Mouse (Mus musculus): Measurements from ENCODE around the gene Arhgap25. TPM values are rescaled to one million over a fixed set of nuclear protein-coding genes. Genes with fewer than 3 reads are reported as not detected.

The Arhgap25 gene
- polyA plus RNA-seq, 1 experiment from 2014 or later = 2.1 TPM

DNA sequence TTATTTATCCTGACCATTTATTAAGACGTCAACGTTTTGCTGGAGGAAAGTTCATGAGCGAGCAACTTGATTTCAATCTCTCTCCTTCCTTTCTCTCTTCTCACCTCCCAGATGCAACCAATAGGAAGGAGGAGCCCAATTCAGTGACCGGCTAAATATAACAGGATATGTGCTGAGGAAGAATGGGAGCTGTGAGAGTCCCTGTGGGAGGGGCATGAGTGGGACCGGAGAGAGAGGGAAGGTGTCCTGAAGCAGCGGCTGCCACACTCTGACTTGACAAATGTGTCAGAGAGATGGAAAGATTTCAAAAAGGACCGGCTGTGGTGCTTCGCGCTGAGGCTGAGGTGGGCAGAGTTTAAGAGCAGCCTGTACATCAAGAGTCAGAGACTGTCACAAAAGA, 2.6 kb upstream of the Arhgap25 start:
- H3K4me1 ChIP-seq (replicated peaks) = peaks cover 5% of the 10 kb centered on the region; the same call in 1 of the 2 replicates
- no peaks in the 10 kb centered on the region for H3K9me3 ChIP-seq (replicated peaks)
- H3K27ac ChIP-seq (ENCODE audit: poor library complexity, severe bottlenecking) = no peak overlapping the region
- H3K27me3 ChIP-seq (replicated peaks) = 0 out of 2 replicates have a peak, but pooled peaks cover 4% of the 10 kb centered on the region
- ATAC-seq (ENCODE audit: insufficient number of reproducible peaks, low FRiP score) = no peak
- H3K4me3 ChIP-seq = no peak overlapping the region
- no peak overlapping the region for H3K9ac ChIP-seq
- no peaks in the 10 kb centered on the region for H3K36me3 ChIP-seq
- WGBS = 49% methylated on average over 9 of the region's 9 CpGs
- H3K4me2 ChIP-seq = no peak overlapping the region

DNA sequence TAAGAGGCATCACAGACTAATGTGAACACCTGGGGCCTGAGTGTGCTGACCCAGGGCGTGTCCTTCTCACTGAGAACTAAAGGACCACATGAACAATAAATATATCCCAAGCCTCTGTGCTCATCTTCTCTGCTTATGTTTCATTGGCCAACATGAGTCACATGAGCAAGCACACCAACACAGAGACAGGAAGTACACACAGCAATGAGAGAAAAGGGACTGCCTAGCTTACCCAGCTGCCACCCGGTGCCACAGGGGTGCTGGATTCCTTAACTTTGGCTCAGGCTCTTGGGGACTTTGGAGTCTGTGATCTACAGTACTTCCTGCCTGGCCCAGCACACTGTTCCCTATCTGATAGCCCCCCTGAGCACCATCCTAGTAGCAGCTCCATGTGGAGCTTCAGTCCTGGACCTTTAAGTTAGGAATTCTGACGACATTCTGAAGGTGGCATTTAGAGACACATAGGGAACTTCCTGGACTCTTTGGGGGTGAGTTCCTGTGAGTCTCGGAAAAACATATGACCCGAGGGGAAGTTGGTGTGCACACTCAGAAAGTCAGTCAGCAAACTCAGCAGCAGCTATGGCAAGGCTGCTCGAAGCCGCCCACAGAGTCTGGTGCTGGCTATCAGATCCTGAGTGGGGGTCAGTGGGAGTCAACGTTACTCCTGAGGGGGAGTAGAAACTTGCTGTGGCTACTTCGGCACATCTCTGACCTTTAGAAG, 2.0 kb upstream of the Arhgap25 start:
- H3K9ac ChIP-seq = no peak overlapping the region
- no peak overlapping the region for H3K4me2 ChIP-seq
- 60% methylated on average over 9 of the region's 9 CpGs for WGBS
- ATAC-seq (ENCODE audit: insufficient number of reproducible peaks, low FRiP score) = no peak
- 0 out of 2 replicates have a peak, but pooled peaks cover 4% of the 10 kb centered on the region for H3K27me3 ChIP-seq (replicated peaks)
- H3K27ac ChIP-seq (ENCODE audit: poor library complexity, severe bottlenecking) = no peak overlapping the region
- no peaks in the 10 kb centered on the region for H3K9me3 ChIP-seq (replicated peaks)
- no peaks in the 10 kb centered on the region for H3K36me3 ChIP-seq
- peaks cover 5% of the 10 kb centered on the region; the same call in 1 of the 2 replicates for H3K4me1 ChIP-seq (replicated peaks)
- H3K4me3 ChIP-seq = no peak overlapping the region

DNA sequence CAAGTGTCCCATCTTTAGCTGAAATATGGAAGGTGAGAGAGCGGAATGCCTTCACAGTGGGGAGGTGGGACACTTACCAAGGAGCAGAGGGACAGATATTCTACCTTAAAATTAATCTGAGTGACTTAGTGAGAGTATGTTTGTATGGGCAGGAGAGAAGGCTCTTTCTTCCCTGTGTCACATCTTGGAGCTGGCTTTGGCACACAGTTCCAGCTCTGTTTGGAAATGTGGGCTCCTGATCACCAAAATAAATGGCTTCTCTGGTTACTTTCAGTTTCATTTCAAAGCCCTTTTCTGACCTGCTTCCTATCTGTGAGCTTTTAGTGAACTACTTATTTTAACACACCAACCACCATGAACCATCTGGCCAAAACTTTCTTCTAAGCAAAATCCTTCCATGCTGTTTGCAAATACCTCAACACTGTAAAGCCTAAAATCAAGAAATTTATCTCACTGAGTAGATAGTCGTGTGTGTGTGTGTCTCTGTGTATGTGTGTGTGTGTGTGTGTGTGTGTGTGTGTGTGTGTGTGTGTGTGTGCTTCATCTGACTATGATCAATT, 1.5 kb downstream of the Arhgap25 start:
- ATAC-seq (ENCODE audit: insufficient number of reproducible peaks, low FRiP score) = no peak
- Histone ChIP-seq H3K4me2 (no peak overlapping the region), H3K9me3 (replicated peaks) (no peaks in the 10 kb centered on the region), H3K27me3 (replicated peaks) (0 out of 2 replicates have a peak, but pooled peaks cover 3% of the 10 kb centered on the region), H3K27ac (ENCODE audit: poor library complexity, severe bottlenecking) (no peak overlapping the region), H3K9ac (no peak overlapping the region), H3K4me1 (replicated peaks) (peaks cover 14% of the 10 kb centered on the region), H3K36me3 (no peaks in the 10 kb centered on the region), H3K4me3 (no peak overlapping the region)
- WGBS = 75% methylated on average over 2 of the region's 2 CpGs

DNA sequence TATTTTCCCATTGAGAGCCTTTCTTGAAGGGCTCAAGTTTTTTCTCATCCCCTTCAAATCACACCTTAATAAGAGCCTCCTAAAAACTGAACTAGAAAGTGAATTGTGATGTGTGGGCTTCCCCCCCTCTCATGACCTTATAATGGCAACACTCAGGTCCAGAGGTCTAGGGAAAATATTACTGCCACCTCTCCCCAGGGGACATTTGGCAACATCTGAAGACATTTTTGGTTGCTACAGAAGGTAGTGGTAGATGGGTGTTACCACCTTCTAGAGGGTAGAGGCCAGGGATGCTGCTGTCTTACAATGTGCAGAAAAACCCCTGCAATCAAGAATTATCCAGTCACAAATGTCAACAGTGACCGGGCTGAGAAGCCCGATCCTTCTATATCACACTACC, 2.7 kb downstream of the Arhgap25 start:
- H3K27ac ChIP-seq (ENCODE audit: poor library complexity, severe bottlenecking) = no peak overlapping the region
- no peak overlapping the region for H3K4me2 ChIP-seq
- ATAC-seq (ENCODE audit: insufficient number of reproducible peaks, low FRiP score) = no peak
- 0 out of 2 replicates have a peak, but pooled peaks cover 3% of the 10 kb centered on the region for H3K27me3 ChIP-seq (replicated peaks)
- H3K9me3 ChIP-seq (replicated peaks) = no peaks in the 10 kb centered on the region
- H3K36me3 ChIP-seq = no peaks in the 10 kb centered on the region
- WGBS = 61% methylated on average over 2 of the region's 2 CpGs
- no peak overlapping the region for H3K9ac ChIP-seq
- peaks cover 14% of the 10 kb centered on the region for H3K4me1 ChIP-seq (replicated peaks)
- H3K4me3 ChIP-seq = no peak overlapping the region

DNA sequence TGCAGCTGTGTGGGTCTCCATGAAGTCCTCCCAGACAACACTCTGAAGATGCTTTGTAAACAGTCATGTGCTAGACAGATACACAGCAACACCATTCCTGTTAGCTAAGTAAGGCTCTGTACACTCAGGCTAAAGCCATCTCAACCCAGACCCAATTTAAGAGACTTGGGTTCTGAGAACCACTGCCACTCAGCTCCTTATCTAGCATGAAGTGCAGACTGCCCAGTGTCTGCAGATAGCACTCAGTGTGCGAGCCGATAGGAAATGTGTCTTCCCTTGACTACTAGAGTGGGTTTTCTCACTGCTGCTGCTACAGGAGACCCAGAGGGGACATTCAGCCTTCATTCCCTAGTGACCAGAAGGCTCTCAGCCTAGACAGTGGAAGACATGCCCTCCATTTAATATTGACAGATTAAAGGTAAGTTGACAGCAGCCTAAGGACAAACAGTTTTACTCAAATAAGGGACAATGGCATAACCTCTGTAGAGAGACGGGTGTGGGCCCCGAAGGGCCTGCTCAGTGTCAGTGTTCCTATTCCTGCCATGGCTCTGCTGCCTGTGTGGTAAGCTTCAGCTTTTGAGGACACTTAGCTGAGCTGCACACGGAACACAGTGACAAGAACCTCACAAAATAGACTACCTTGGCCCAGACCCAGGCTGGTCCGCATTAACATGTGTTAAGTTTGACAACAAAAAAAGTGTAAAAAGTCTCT, 5.1 kb downstream of the Arhgap25 start:
- ATAC-seq (ENCODE audit: insufficient number of reproducible peaks, low FRiP score) = peak; percentile 33; the same call in 1 of the 2 replicates
- Histone ChIP-seq H3K9me3 (replicated peaks) (no peaks in the 10 kb centered on the region), H3K4me3 (no peak overlapping the region), H3K4me2 (no peak overlapping the region), H3K27ac (ENCODE audit: poor library complexity, severe bottlenecking) (no peak overlapping the region), H3K36me3 (no peaks in the 10 kb centered on the region), H3K9ac (no peak overlapping the region), H3K4me1 (replicated peaks) (peaks cover 16% of the 10 kb centered on the region), H3K27me3 (replicated peaks) (peaks cover 6% of the 10 kb centered on the region; the same call in 1 of the 2 replicates)
- 44% methylated on average over 6 of the region's 6 CpGs for WGBS

DNA sequence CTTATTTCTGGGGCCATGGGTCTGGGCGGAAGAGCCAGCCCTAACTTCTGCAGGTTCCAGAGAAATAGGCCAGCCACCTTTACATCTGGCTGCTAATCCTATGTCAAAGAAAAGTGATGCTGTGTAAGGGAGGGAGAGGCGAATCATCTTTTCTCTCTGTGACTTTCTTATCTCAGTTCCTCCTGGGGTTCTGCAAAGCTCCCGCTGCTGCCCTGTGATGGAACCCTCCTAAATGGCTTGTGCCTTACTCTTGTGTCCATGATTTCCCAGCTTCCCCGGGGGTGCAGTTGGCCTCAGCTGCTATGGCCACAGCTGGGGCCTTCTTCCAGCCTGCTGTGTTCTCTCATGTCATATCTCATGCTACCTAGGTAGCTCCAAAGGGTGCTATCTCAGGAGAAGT, 5.7 kb downstream of the Arhgap25 start:
- Histone ChIP-seq H3K4me2 (no peak overlapping the region), H3K4me3 (no peak overlapping the region), H3K36me3 (no peaks in the 10 kb centered on the region), H3K4me1 (replicated peaks) (peaks cover 16% of the 10 kb centered on the region), H3K9ac (no peak overlapping the region), H3K27ac (ENCODE audit: poor library complexity, severe bottlenecking) (no peak overlapping the region), H3K27me3 (replicated peaks) (peaks cover 11% of the 10 kb centered on the region; the same call in 1 of the 2 replicates), H3K9me3 (replicated peaks) (no peaks in the 10 kb centered on the region)
- ATAC-seq (ENCODE audit: insufficient number of reproducible peaks, low FRiP score) = no peak
- WGBS = 57% methylated on average over 4 of the region's 4 CpGs

DNA sequence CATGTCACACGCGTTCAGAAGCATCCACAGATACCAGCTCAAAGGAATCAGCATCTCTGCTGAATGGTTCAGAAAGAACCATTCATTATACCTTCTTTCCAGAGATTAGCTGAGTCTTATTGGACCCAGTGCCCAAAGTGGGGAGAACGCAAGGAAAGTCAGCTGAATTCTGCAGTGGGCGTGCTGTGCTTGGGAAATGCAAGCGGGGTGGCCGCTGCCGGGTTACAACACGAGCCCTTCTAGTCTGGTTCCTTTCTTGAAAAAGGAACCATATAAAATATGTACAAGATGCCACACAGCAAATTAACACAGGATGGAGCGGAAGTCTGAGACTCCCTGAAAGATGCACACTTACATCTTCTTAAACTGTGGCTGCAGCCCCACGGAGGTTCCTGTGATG, 7.9 kb downstream of the Arhgap25 start:
- peaks cover 22% of the 10 kb centered on the region for H3K27me3 ChIP-seq (replicated peaks)
- ATAC-seq (ENCODE audit: insufficient number of reproducible peaks, low FRiP score) = no peak
- H3K4me3 ChIP-seq = no peak overlapping the region
- no peaks in the 10 kb centered on the region for H3K36me3 ChIP-seq
- H3K9me3 ChIP-seq (replicated peaks) = no peaks in the 10 kb centered on the region
- no peak overlapping the region for H3K9ac ChIP-seq
- H3K4me1 ChIP-seq (replicated peaks) = peaks cover 16% of the 10 kb centered on the region
- H3K27ac ChIP-seq (ENCODE audit: poor library complexity, severe bottlenecking) = no peak overlapping the region
- H3K4me2 ChIP-seq = no peak overlapping the region
- 87% methylated on average over 10 of the region's 10 CpGs for WGBS

DNA sequence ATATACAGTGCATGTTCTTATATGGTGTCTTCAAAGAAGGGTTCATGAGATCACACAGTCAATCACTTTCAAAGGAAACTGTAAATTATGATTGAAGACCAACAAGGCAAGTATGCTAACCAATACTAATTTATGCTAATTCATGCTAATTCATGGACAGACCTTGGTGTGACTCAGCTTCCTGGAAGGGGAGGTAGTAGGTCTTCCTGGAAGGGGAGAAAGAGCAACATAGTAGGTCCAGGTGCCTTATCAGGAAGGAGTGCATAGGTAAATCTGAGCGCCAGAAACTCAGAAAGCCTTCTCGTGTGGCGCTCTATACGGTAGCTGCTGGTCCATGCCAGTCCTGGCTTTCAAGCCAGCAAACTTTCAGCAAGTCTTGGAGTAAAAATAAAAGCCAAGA, 8.8 kb downstream of the Arhgap25 start:
- no peak overlapping the region for H3K4me3 ChIP-seq
- no peak overlapping the region for H3K9ac ChIP-seq
- H3K4me2 ChIP-seq = no peak overlapping the region
- WGBS = 84% methylated on average over 4 of the region's 4 CpGs
- no peaks in the 10 kb centered on the region for H3K36me3 ChIP-seq
- no peak overlapping the region for H3K27ac ChIP-seq (ENCODE audit: poor library complexity, severe bottlenecking)
- ATAC-seq (ENCODE audit: insufficient number of reproducible peaks, low FRiP score) = peak; percentile 53; the same call in 1 of the 2 replicates
- H3K27me3 ChIP-seq (replicated peaks) = peaks cover 24% of the 10 kb centered on the region
- no peaks in the 10 kb centered on the region for H3K9me3 ChIP-seq (replicated peaks)
- H3K4me1 ChIP-seq (replicated peaks) = peaks cover 16% of the 10 kb centered on the region

DNA sequence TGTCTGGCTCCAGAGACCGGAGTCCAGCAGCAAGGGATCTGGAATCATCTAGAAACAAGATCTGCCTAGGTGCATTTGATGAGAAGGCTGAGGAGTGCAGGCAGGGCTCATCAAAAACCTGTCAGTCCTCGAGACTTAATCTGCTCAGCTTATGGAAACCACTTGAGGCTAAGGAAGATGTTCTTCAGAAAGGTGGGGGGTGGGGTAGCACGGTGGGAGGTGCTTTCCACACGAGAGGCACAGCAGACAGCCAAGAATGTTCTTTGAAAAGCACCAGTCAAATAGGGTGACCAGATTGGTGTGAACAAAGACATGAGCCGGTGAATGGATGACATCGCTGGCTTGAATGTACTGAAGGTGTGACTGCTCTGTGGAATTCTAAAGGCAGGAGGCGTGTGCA, 9.3 kb downstream of the Arhgap25 start:
- no peak overlapping the region for H3K4me2 ChIP-seq
- no peak overlapping the region for H3K4me3 ChIP-seq
- H3K9ac ChIP-seq = no peak overlapping the region
- H3K4me1 ChIP-seq (replicated peaks) = peaks cover 16% of the 10 kb centered on the region
- H3K9me3 ChIP-seq (replicated peaks) = no peaks in the 10 kb centered on the region
- ATAC-seq (ENCODE audit: insufficient number of reproducible peaks, low FRiP score) = no peak
- H3K36me3 ChIP-seq = no peaks in the 10 kb centered on the region
- H3K27ac ChIP-seq (ENCODE audit: poor library complexity, severe bottlenecking) = no peak overlapping the region
- H3K27me3 ChIP-seq (replicated peaks) = peaks cover 22% of the 10 kb centered on the region
- WGBS = 55% methylated on average over 7 of the region's 7 CpGs

DNA sequence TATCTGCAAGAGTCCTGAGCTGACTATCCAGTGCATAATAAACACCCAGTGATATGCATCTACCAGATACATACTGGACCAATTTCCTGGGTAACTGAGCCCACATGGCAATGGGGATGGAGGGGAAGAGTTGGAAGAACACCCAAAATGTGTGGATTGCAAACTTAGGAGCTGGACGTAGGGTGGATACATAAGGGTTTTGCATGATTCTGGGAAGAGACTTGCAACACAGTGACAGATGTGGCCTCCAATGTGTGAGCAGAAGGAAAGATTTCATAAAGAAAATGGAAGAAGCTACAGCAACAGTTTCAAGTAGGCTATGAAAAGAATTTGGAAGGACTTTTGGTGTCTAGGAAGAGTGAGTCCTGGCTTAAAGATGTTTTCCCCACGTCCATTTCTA, 10.0 kb downstream of the Arhgap25 start:
- H3K4me1 ChIP-seq (replicated peaks) = peaks cover 15% of the 10 kb centered on the region
- H3K27me3 ChIP-seq (replicated peaks) = peaks cover 22% of the 10 kb centered on the region
- no peak overlapping the region for H3K27ac ChIP-seq (ENCODE audit: poor library complexity, severe bottlenecking)
- 70% methylated on average over 2 of the region's 2 CpGs for WGBS
- no peak overlapping the region for H3K9ac ChIP-seq
- no peaks in the 10 kb centered on the region for H3K36me3 ChIP-seq
- no peaks in the 10 kb centered on the region for H3K9me3 ChIP-seq (replicated peaks)
- ATAC-seq (ENCODE audit: insufficient number of reproducible peaks, low FRiP score) = no peak
- H3K4me3 ChIP-seq = no peak overlapping the region
- no peak overlapping the region for H3K4me2 ChIP-seq

DNA sequence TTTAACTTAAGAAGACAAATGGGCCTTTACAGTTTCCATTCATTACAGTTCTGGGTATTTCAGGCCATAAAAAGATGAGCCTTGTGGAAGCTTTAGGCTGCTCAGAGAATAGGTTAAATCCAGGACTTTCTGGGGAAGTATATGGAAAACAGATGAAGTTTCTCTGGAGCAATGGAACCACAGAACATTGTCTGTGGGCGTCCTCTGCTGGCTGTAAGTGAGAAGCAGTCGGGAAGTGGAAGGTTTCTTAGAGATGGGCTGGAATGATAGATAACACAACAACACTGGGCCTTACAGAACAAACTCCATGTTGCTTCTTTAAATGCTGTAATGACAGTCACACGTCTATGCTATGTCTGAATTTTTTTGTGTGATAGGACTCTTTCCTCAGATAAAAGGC, 10.8 kb downstream of the Arhgap25 start:
- Histone ChIP-seq H3K27me3 (replicated peaks) (peaks cover 22% of the 10 kb centered on the region), H3K27ac (ENCODE audit: poor library complexity, severe bottlenecking) (no peak overlapping the region), H3K36me3 (no peaks in the 10 kb centered on the region), H3K9me3 (replicated peaks) (no peaks in the 10 kb centered on the region), H3K4me3 (no peak overlapping the region), H3K9ac (no peak overlapping the region), H3K4me2 (no peak overlapping the region), H3K4me1 (replicated peaks) (peaks cover 7% of the 10 kb centered on the region)
- 22% methylated on average over 3 of the region's 3 CpGs for WGBS
- no peak for ATAC-seq (ENCODE audit: insufficient number of reproducible peaks, low FRiP score)

Measured in heart, embryonic 12.5 days (tissue).